Mouse (Mus musculus): ENCODE measurements around the gene Gm9999. TPM values are rescaled to one million over a fixed set of nuclear protein-coding genes. Genes with fewer than 3 reads are reported as not detected.
A peak's percentile ranks its signal among the peaks of the same experiment; 100 is the strongest.

Gm9999 gene
- polyA plus RNA-seq, 2 experiments = not detected

DNA sequence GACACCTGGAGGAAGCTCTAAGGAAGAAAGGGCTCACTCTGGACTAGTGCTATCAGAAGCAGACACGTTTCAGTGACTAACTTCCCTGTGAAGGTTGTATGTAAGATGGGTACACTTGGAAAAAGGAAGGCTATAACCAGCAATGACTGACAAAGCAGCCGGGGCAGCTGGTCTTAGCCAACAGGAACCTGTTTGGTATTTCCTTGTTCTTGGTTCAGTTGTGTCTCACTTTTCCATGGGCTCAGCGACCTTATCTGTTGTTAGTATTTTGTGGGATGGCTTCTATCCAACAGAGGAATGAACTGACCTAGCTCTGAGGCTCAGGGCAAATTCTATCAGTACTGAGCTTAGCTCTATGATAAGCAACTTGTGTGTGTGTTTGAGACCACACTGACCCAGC is 22.4 kb upstream of the Gm9999 start:
- H3K9me3 ChIP-seq (ENCODE audit: control insufficient read depth, low read length) = no peaks in the 10 kb centered on the region
- no peak overlapping the region for H3K9ac ChIP-seq (ENCODE audit: low read depth, low read length, severe bottlenecking)
- H3K36me3 ChIP-seq (ENCODE audit: control insufficient read depth, insufficient read depth, low read length) = no peaks in the 10 kb centered on the region
- no peak overlapping the region for H3K4me2 ChIP-seq (replicated peaks; ENCODE audit: low read depth, low read length, severe bottlenecking)
- H3K27ac ChIP-seq (replicated peaks; ENCODE audit: low read depth, low read length) = no peak overlapping the region
- TF ChIP-seq POLR2A (IDR thresholded peaks at IDR 0.05; ENCODE audit: borderline replicate concordance, extremely low read depth, insufficient read depth, insufficient read length) = no peak
- no peak overlapping the region for H3K4me3 ChIP-seq (replicated peaks; ENCODE audit: low read length)
- 70% methylated on average over 3 of the region's 3 CpGs for WGBS
- DNase-seq (ENCODE audit: low spot score) = no peak
- H3K4me1 ChIP-seq (ENCODE audit: control insufficient read depth, insufficient read depth, low read length) = peaks cover 13% of the 10 kb centered on the region
- H3K27me3 ChIP-seq (ENCODE audit: control insufficient read depth, insufficient read depth, low read length) = no peaks in the 10 kb centered on the region
- ATAC-seq (ENCODE audit: low FRiP score, low read depth) = no peak

DNA sequence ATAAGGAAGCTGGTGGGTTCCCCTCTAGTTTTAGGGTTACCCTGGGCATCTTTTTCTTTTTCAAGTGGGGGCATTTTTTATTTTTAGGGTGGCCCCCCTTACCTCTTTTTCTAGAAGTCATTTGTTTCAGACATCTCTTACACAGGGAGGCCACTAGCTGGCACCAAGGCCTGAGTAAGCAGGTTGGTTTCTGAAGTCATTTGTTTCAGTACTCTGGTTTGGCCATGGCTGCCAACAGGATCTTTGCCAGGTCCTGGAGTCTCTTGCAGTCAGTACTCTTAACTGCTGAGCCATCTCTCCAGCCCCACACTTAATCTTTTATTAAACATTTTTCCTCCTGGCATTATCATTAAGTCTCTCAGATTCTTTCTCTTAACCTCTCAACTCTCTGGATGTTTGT is 21.2 kb upstream of the Gm9999 start:
- H3K9me3 ChIP-seq (ENCODE audit: control insufficient read depth, low read length) = no peaks in the 10 kb centered on the region
- no peak overlapping the region for H3K9ac ChIP-seq (ENCODE audit: low read depth, low read length, severe bottlenecking)
- H3K4me1 ChIP-seq (ENCODE audit: control insufficient read depth, insufficient read depth, low read length) = peaks cover 13% of the 10 kb centered on the region
- no peaks in the 10 kb centered on the region for H3K27me3 ChIP-seq (ENCODE audit: control insufficient read depth, insufficient read depth, low read length)
- TF ChIP-seq POLR2A (IDR thresholded peaks at IDR 0.05; ENCODE audit: borderline replicate concordance, extremely low read depth, insufficient read depth, insufficient read length) = no peak
- 0 out of 2 replicates have a peak overlapping the region, but pooled peaks have one; percentile 20 for H3K27ac ChIP-seq (replicated peaks; ENCODE audit: low read depth, low read length)
- DNase-seq (ENCODE audit: low spot score) (no peak), ATAC-seq (ENCODE audit: low FRiP score, low read depth) (no peak)
- no peaks in the 10 kb centered on the region for H3K36me3 ChIP-seq (ENCODE audit: control insufficient read depth, insufficient read depth, low read length)
- no peak overlapping the region for H3K4me3 ChIP-seq (replicated peaks; ENCODE audit: low read length)
- H3K4me2 ChIP-seq (replicated peaks; ENCODE audit: low read depth, low read length, severe bottlenecking) = no peak overlapping the region

DNA sequence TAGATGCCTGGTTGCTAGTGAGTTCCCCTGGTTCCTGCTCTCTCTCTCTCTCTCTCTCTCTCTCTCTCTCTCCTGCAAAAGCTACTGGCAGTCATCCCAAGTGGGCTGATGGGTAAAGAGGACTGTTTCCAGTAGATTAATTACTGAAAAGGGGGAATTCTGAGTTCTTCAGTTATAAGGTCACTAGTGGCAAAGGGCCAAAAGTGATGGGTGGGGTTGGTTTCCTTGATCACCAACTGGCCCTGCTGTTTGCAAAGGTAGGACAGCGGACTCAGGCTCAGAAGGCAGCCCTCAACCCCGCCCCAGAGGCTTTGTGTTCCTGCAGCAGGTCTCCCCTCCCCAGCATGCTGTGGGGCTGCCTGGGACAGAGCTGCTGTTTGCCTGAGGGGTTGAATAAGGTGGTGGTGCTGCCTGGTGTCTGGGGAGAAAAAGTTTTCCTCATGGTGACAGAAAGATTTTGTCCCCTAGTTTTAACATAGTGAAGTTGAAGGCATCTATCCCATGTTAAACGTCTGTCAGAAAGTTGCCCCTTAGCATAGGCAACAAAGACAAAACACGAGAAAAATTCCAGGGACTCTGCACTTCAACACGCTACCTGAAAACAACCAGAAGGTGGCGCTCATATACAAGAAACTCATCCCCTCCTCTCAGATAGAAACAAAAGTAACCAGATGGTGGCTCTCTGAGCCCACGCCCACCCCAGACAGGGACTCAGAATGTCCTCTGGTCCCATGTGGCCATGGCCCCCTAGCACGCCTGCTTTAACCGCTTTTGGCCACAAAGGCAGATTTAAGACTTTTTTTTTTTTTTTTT is 20.4 kb upstream of the Gm9999 start:
- Histone ChIP-seq H3K4me1 (ENCODE audit: control insufficient read depth, insufficient read depth, low read length) (peaks cover 7% of the 10 kb centered on the region), H3K36me3 (ENCODE audit: control insufficient read depth, insufficient read depth, low read length) (no peaks in the 10 kb centered on the region), H3K27me3 (ENCODE audit: control insufficient read depth, insufficient read depth, low read length) (no peaks in the 10 kb centered on the region), H3K4me2 (replicated peaks; ENCODE audit: low read depth, low read length, severe bottlenecking) (no peak overlapping the region; the same call in 1 of the 2 replicates), H3K9ac (ENCODE audit: low read depth, low read length, severe bottlenecking) (peak overlapping the region; percentile 21; the same call in 1 of the 2 replicates), H3K4me3 (replicated peaks; ENCODE audit: low read length) (0 out of 2 replicates have a peak overlapping the region, but pooled peaks have one; percentile 8), H3K9me3 (ENCODE audit: control insufficient read depth, low read length) (no peaks in the 10 kb centered on the region), H3K27ac (replicated peaks; ENCODE audit: low read depth, low read length) (peak overlapping the region; percentile 61; the same call in 1 of the 2 replicates)
- TF ChIP-seq POLR2A (IDR thresholded peaks at IDR 0.05; ENCODE audit: borderline replicate concordance, extremely low read depth, insufficient read depth, insufficient read length) = no peak
- under 1% methylated on average over 9 of the region's 9 CpGs for WGBS
- peak; percentile 77 for ATAC-seq (ENCODE audit: low FRiP score, low read depth)
- DNase-seq (ENCODE audit: low spot score) = peak; percentile 93

DNA sequence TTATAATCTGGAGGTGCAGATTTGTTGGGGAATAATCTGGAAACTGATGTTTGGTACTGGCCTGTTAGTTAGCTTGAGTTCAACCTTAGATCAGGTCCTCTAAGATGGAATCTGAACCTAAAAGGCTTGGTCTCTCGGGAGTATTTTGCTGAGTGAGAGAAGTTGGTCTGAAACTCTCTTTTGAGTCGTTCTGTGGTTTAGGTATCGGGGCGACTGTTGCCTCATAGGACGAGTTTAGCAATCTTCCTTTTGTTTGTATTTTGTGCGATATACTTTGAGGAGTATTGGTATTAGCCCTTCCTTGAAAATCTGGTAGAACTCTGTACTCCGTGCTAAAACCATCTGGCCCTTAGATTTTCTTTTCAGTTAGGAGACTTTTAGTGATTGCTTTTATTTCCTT is 19.3 kb upstream of the Gm9999 start:
- no peak for ATAC-seq (ENCODE audit: low FRiP score, low read depth)
- no peak overlapping the region for H3K4me3 ChIP-seq (replicated peaks; ENCODE audit: low read length)
- H3K9me3 ChIP-seq (ENCODE audit: control insufficient read depth, low read length) = no peaks in the 10 kb centered on the region
- TF ChIP-seq POLR2A (IDR thresholded peaks at IDR 0.05; ENCODE audit: borderline replicate concordance, extremely low read depth, insufficient read depth, insufficient read length) = no peak
- WGBS = 81% methylated on average over 7 of the region's 7 CpGs
- DNase-seq (ENCODE audit: low spot score) = no peak
- H3K9ac ChIP-seq (ENCODE audit: low read depth, low read length, severe bottlenecking) = no peak overlapping the region
- no peak overlapping the region for H3K4me2 ChIP-seq (replicated peaks; ENCODE audit: low read depth, low read length, severe bottlenecking)
- peaks cover 7% of the 10 kb centered on the region for H3K4me1 ChIP-seq (ENCODE audit: control insufficient read depth, insufficient read depth, low read length)
- no peak overlapping the region for H3K27ac ChIP-seq (replicated peaks; ENCODE audit: low read depth, low read length)
- no peaks in the 10 kb centered on the region for H3K36me3 ChIP-seq (ENCODE audit: control insufficient read depth, insufficient read depth, low read length)
- H3K27me3 ChIP-seq (ENCODE audit: control insufficient read depth, insufficient read depth, low read length) = no peaks in the 10 kb centered on the region

DNA sequence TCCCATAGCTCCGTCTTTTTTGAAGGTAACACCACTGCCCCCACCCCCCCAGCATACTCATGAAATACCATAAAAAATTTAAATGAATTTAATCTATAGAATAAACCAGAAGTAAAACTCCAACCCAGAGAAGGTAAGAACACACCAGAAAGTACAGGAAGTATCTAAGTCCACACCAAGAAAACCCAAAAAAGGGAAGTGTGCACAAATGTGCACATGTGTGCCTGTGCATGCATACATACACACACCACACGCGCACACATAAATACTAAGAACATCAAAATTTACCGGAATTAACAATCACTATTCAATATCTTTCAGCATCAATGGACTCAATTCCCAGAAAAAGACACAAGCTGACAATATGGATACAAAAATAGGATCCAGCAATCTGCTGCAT is 13.5 kb upstream of the Gm9999 start:
- H3K27me3 ChIP-seq (ENCODE audit: control insufficient read depth, insufficient read depth, low read length) = no peaks in the 10 kb centered on the region
- no peak for TF ChIP-seq POLR2A (IDR thresholded peaks at IDR 0.05; ENCODE audit: borderline replicate concordance, extremely low read depth, insufficient read depth, insufficient read length)
- H3K4me1 ChIP-seq (ENCODE audit: control insufficient read depth, insufficient read depth, low read length) = no peaks in the 10 kb centered on the region
- no peak overlapping the region for H3K9ac ChIP-seq (ENCODE audit: low read depth, low read length, severe bottlenecking)
- no peaks in the 10 kb centered on the region for H3K36me3 ChIP-seq (ENCODE audit: control insufficient read depth, insufficient read depth, low read length)
- WGBS = 85% methylated on average over 4 of the region's 4 CpGs
- H3K4me2 ChIP-seq (replicated peaks; ENCODE audit: low read depth, low read length, severe bottlenecking) = no peak overlapping the region
- no peak overlapping the region for H3K4me3 ChIP-seq (replicated peaks; ENCODE audit: low read length)
- DNase-seq (ENCODE audit: low spot score) (no peak), ATAC-seq (ENCODE audit: low FRiP score, low read depth) (no peak)
- no peak overlapping the region for H3K27ac ChIP-seq (replicated peaks; ENCODE audit: low read depth, low read length)
- no peaks in the 10 kb centered on the region for H3K9me3 ChIP-seq (ENCODE audit: control insufficient read depth, low read length)
